Mouse (Mus musculus) small intestine, adult 2 months (tissue): Measurements from ENCODE around the gene Pik3c2g.

ENCODE experiments used
- CTCF ChIP-seq: fragments of 200-500 bp; IDR thresholded peaks from 2 replicates; pipeline ENCODE4 v1.5.1; 2012; ENCODE audit warnings: low read depth, mild to moderate bottlenecking, control low read depth, inconsistent platforms, low read length, moderate library complexity, mixed read lengths; ENCODE audit not compliant: insufficient replicate concordance, insufficient read length; ENCODE audit errors: extremely low read depth
- POLR2A ChIP-seq: fragments of 200-500 bp; IDR thresholded peaks from 2 replicates; pipeline ENCODE4 v1.6.1; 2012; ENCODE audit warnings: low read depth, mild to moderate bottlenecking, control low read depth, inconsistent platforms, low read length, moderate library complexity

DNA sequence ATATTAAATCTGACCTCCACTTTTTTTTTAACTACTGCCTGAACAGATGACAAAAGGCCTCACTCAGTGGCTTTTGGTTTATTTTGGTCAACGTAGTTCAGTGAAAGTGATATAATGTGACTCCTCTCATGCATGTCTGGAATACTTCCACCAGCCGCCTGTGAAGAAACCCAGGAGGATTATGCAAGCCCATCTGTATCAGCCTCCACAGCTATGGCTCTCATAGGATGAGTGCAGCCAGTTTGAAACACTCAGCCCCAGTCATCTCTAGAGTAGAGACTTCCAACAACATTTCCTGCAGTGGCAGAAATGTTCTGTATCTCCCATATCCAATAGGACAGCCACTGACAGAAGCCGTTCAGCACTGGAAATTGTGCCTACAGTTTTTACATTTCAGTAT lies 391.1 kb downstream of the Pik3c2g start:
- TF ChIP-seq CTCF (no peak), POLR2A (no peak)
